Mouse (Mus musculus) kidney, adult 9 months (tissue): Measurements from ENCODE around the gene Gm20388.

Experiments
- DNase-seq: peaks from one replicate; pipeline ENCODE4 v3.0.0; 2022

Gene Gm20388

GRCm38 (mm10) chr8:123858574-123858940 is 3947.9 kb downstream of the Gm20388 start:
- no peak for DNase-seq

- DNase-seq: peak; percentile 89
These were observed 3948.5 kb downstream of the Gm20388 start for GRCm38 (mm10) chr8:123858941-123859647.

GRCm38 (mm10) chr8:123859648-123860259 is 3949.1 kb downstream of the Gm20388 start, which contains the start of gene Ccsap:
TSS of gene Ccsap (minus strand) at chr8:123860209.
- DNase-seq: no peak

GRCm38 (mm10) chr8:123860386-123860785 is 3949.7 kb downstream of the Gm20388 start:
- DNase-seq: no peak

- DNase-seq: no peak
These were observed 3955.1 kb downstream of the Gm20388 start for GRCm38 (mm10) chr8:123865786-123866185.

- DNase-seq: no peak
These were observed 3956.3 kb downstream of the Gm20388 start for GRCm38 (mm10) chr8:123866971-123867370.

GRCm38 (mm10) chr8:123872048-123872447 is 3961.4 kb downstream of the Gm20388 start:
- DNase-seq: no peak

- no peak for DNase-seq
These were observed 3962.7 kb downstream of the Gm20388 start for GRCm38 (mm10) chr8:123873364-123873763.

- no peak for DNase-seq
These were observed 3963.7 kb downstream of the Gm20388 start for GRCm38 (mm10) chr8:123874324-123874723.

- DNase-seq: no peak
These were observed 3967.2 kb downstream of the Gm20388 start for GRCm38 (mm10) chr8:123877865-123878264.

- no peak for DNase-seq
These were observed 3969.6 kb downstream of the Gm20388 start for GRCm38 (mm10) chr8:123880271-123880670.

GRCm38 (mm10) chr8:123880821-123881350 is 3970.2 kb downstream of the Gm20388 start:
- DNase-seq: no peak

GRCm38 (mm10) chr8:123882412-123882811 is 3971.8 kb downstream of the Gm20388 start:
- no peak for DNase-seq

GRCm38 (mm10) chr8:123883094-123883493 is 3972.5 kb downstream of the Gm20388 start:
- no peak for DNase-seq

GRCm38 (mm10) chr8:123884721-123885565 is 3974.3 kb downstream of the Gm20388 start:
- DNase-seq: no peak

GRCm38 (mm10) chr8:123887163-123887562 is 3976.5 kb downstream of the Gm20388 start:
- no peak for DNase-seq

GRCm38 (mm10) chr8:123887956-123888355 is 3977.3 kb downstream of the Gm20388 start:
- DNase-seq: no peak

GRCm38 (mm10) chr8:123889797-123890196 is 3979.2 kb downstream of the Gm20388 start:
- no peak for DNase-seq

GRCm38 (mm10) chr8:123891271-123891670 is 3980.6 kb downstream of the Gm20388 start:
- peak; percentile 35 for DNase-seq

- no peak for DNase-seq
These were observed 3981.4 kb downstream of the Gm20388 start for GRCm38 (mm10) chr8:123891883-123892585.

- no peak for DNase-seq
These were observed 3982.0 kb downstream of the Gm20388 start for GRCm38 (mm10) chr8:123892586-123893155.

GRCm38 (mm10) chr8:123893413-123893812 is 3982.8 kb downstream of the Gm20388 start:
- no peak for DNase-seq
